Mouse (Mus musculus): ENCODE data around the gene Xrra1. TPM values are rescaled to one million over a fixed set of nuclear protein-coding genes. Genes with fewer than 3 reads are reported as not detected.

Xrra1 gene
- polyA plus RNA-seq, 1 experiment from 2014 or later, result 0.55 TPM

- H3K4me3 ChIP-seq, result no peak overlapping the region
- 78% methylated on average over 2 of the region's 2 CpGs for WGBS
- no peaks in the 10 kb centered on the region for H3K36me3 ChIP-seq
- peaks cover 13% of the 10 kb centered on the region; the same call in 1 of the 2 replicates for H3K4me1 ChIP-seq
- no peak overlapping the region for H3K9ac ChIP-seq (replicated peaks)
- H3K27ac ChIP-seq (replicated peaks), result no peak overlapping the region
- ATAC-seq (ENCODE audit: low FRiP score, low read depth), result no peak
- H3K4me2 ChIP-seq (replicated peaks), result no peak overlapping the region
- H3K27me3 ChIP-seq, result no peaks in the 10 kb centered on the region
- H3K9me3 ChIP-seq, result no peaks in the 10 kb centered on the region
Observed at GRCm38 (mm10) chr7:99887230-99887735, 28.4 kb downstream of the Xrra1 start.

- H3K4me2 ChIP-seq (replicated peaks), result no peak overlapping the region
- no peaks in the 10 kb centered on the region for H3K36me3 ChIP-seq
- no peak for ATAC-seq (ENCODE audit: low FRiP score, low read depth)
- H3K9ac ChIP-seq (replicated peaks), result no peak overlapping the region
- H3K27me3 ChIP-seq, result no peaks in the 10 kb centered on the region
- H3K4me3 ChIP-seq, result no peak overlapping the region
- H3K4me1 ChIP-seq, result peaks cover 13% of the 10 kb centered on the region; the same call in 1 of the 2 replicates
- no peak overlapping the region for H3K27ac ChIP-seq (replicated peaks)
- H3K9me3 ChIP-seq, result no peaks in the 10 kb centered on the region
Observed at GRCm38 (mm10) chr7:99887743-99888142, 28.8 kb downstream of the Xrra1 start.

GRCm38 (mm10) chr7:99889175-99889880 is 30.4 kb downstream of the Xrra1 start:
- no peak for ATAC-seq (ENCODE audit: low FRiP score, low read depth)

GRCm38 (mm10) chr7:99890168-99890755 is 31.3 kb downstream of the Xrra1 start:
- Histone ChIP-seq H3K4me3 (no peak overlapping the region), H3K27me3 (no peaks in the 10 kb centered on the region), H3K4me2 (replicated peaks) (no peak overlapping the region), H3K27ac (replicated peaks) (no peak overlapping the region), H3K9ac (replicated peaks) (no peak overlapping the region), H3K36me3 (no peaks in the 10 kb centered on the region), H3K9me3 (no peaks in the 10 kb centered on the region), H3K4me1 (peaks cover 19% of the 10 kb centered on the region)
- no peak for ATAC-seq (ENCODE audit: low FRiP score, low read depth)
- 79% methylated on average over 3 of the region's 3 CpGs for WGBS

More at GRCm38 (mm10) chr7:99889175-99889880, 30.4 kb downstream of the Xrra1 start:
- H3K27me3 ChIP-seq, result no peaks in the 10 kb centered on the region
- no peak overlapping the region for H3K4me3 ChIP-seq
- no peaks in the 10 kb centered on the region for H3K36me3 ChIP-seq
- no peak overlapping the region for H3K4me2 ChIP-seq (replicated peaks)
- no peak overlapping the region for H3K9ac ChIP-seq (replicated peaks)
- peaks cover 16% of the 10 kb centered on the region; the same call in 1 of the 2 replicates for H3K4me1 ChIP-seq
- H3K9me3 ChIP-seq, result no peaks in the 10 kb centered on the region
- 50% methylated on average over 10 of the region's 10 CpGs for WGBS
- no peak overlapping the region for H3K27ac ChIP-seq (replicated peaks)

- no peak for ATAC-seq (ENCODE audit: low FRiP score, low read depth)
- H3K4me1 ChIP-seq, result peaks cover 18% of the 10 kb centered on the region
- 81% methylated on average over 3 of the region's 3 CpGs for WGBS
- H3K4me2 ChIP-seq (replicated peaks), result no peak overlapping the region
- no peak overlapping the region for H3K27ac ChIP-seq (replicated peaks)
- H3K27me3 ChIP-seq, result no peaks in the 10 kb centered on the region
- no peak overlapping the region for H3K4me3 ChIP-seq
- no peaks in the 10 kb centered on the region for H3K36me3 ChIP-seq
- no peak overlapping the region for H3K9ac ChIP-seq (replicated peaks)
- no peaks in the 10 kb centered on the region for H3K9me3 ChIP-seq
Observed at GRCm38 (mm10) chr7:99891471-99891870, 32.6 kb downstream of the Xrra1 start.

GRCm38 (mm10) chr7:99892351-99892750 is 33.4 kb downstream of the Xrra1 start:
- H3K36me3 ChIP-seq, result no peaks in the 10 kb centered on the region
- peaks cover 18% of the 10 kb centered on the region for H3K4me1 ChIP-seq
- ATAC-seq (ENCODE audit: low FRiP score, low read depth), result no peak
- no peak overlapping the region for H3K4me3 ChIP-seq
- no peak overlapping the region for H3K27ac ChIP-seq (replicated peaks)
- H3K9me3 ChIP-seq, result no peaks in the 10 kb centered on the region
- H3K4me2 ChIP-seq (replicated peaks), result no peak overlapping the region
- H3K9ac ChIP-seq (replicated peaks), result no peak overlapping the region
- H3K27me3 ChIP-seq, result no peaks in the 10 kb centered on the region
- WGBS, result 91% methylated on average over 2 of the region's 2 CpGs

GRCm38 (mm10) chr7:99893967-99894366 is 35.1 kb downstream of the Xrra1 start:
- Histone ChIP-seq H3K4me2 (replicated peaks) (no peak overlapping the region), H3K9me3 (no peaks in the 10 kb centered on the region), H3K9ac (replicated peaks) (no peak overlapping the region), H3K4me3 (no peak overlapping the region), H3K4me1 (peaks cover 18% of the 10 kb centered on the region), H3K36me3 (no peaks in the 10 kb centered on the region), H3K27me3 (no peaks in the 10 kb centered on the region), H3K27ac (replicated peaks) (no peak overlapping the region)
- ATAC-seq (ENCODE audit: low FRiP score, low read depth), result no peak
- WGBS, result 74% methylated on average over 3 of the region's 3 CpGs

GRCm38 (mm10) chr7:99894478-99894877 is 35.6 kb downstream of the Xrra1 start:
- H3K27me3 ChIP-seq, result no peaks in the 10 kb centered on the region
- peaks cover 18% of the 10 kb centered on the region for H3K4me1 ChIP-seq
- no peak overlapping the region for H3K4me2 ChIP-seq (replicated peaks)
- 89% methylated on average over 6 of the region's 6 CpGs for WGBS
- ATAC-seq (ENCODE audit: low FRiP score, low read depth), result no peak
- no peak overlapping the region for H3K9ac ChIP-seq (replicated peaks)
- H3K4me3 ChIP-seq, result no peak overlapping the region
- H3K36me3 ChIP-seq, result no peaks in the 10 kb centered on the region
- no peaks in the 10 kb centered on the region for H3K9me3 ChIP-seq
- no peak overlapping the region for H3K27ac ChIP-seq (replicated peaks)

- no peak overlapping the region for H3K27ac ChIP-seq (replicated peaks)
- no peaks in the 10 kb centered on the region; the same call in 1 of the 2 replicates for H3K27me3 ChIP-seq
- no peak overlapping the region for H3K9ac ChIP-seq (replicated peaks)
- no peaks in the 10 kb centered on the region for H3K36me3 ChIP-seq
- H3K4me1 ChIP-seq, result peaks cover 18% of the 10 kb centered on the region
- H3K4me2 ChIP-seq (replicated peaks), result no peak overlapping the region
- WGBS, result 82% methylated on average over 4 of the region's 4 CpGs
- no peaks in the 10 kb centered on the region for H3K9me3 ChIP-seq
- H3K4me3 ChIP-seq, result no peak overlapping the region
- ATAC-seq (ENCODE audit: low FRiP score, low read depth), result no peak
Observed at GRCm38 (mm10) chr7:99896905-99897304, 38.0 kb downstream of the Xrra1 start.

- H3K36me3 ChIP-seq, result no peaks in the 10 kb centered on the region
- WGBS, result 73% methylated on average over 4 of the region's 4 CpGs
Observed at GRCm38 (mm10) chr7:99902208-99902607, 43.3 kb downstream of the Xrra1 start.

GRCm38 (mm10) chr7:99902918-99903665 is 44.2 kb downstream of the Xrra1 start:
- Histone ChIP-seq H3K36me3 (no peaks in the 10 kb centered on the region), H3K27me3 (no peaks in the 10 kb centered on the region; the same call in 1 of the 2 replicates), H3K4me1 (no peaks in the 10 kb centered on the region), H3K9ac (replicated peaks) (no peak overlapping the region), H3K4me3 (no peak overlapping the region), H3K9me3 (no peaks in the 10 kb centered on the region), H3K27ac (replicated peaks) (no peak overlapping the region), H3K4me2 (replicated peaks) (no peak overlapping the region)
- 80% methylated on average over 11 of the region's 11 CpGs for WGBS
- ATAC-seq (ENCODE audit: low FRiP score, low read depth), result no peak

More at GRCm38 (mm10) chr7:99902208-99902607, 43.3 kb downstream of the Xrra1 start:
- ATAC-seq (ENCODE audit: low FRiP score, low read depth), result no peak
- Histone ChIP-seq H3K4me1 (no peaks in the 10 kb centered on the region), H3K9me3 (no peaks in the 10 kb centered on the region), H3K4me3 (no peak overlapping the region), H3K27me3 (no peaks in the 10 kb centered on the region; the same call in 1 of the 2 replicates), H3K4me2 (replicated peaks) (no peak overlapping the region), H3K27ac (replicated peaks) (no peak overlapping the region), H3K9ac (replicated peaks) (no peak overlapping the region)

Data from midbrain, embryonic 12.5 days (tissue).